Mouse (Mus musculus) MEL (cell line): ENCODE measurements at regions not wholly inside any gene's neighbourhood (a gene's known extent, or its start where the extent isn't known, plus 50 kb on each side); places are given as distances from the start of the nearest gene placed in this dataset.

Source experiments
- DNase-seq: peaks from one replicate; pipeline ENCODE4 v3.0.0; 2011; ENCODE audit warnings: low read depth, low spot score
- H3K27ac ChIP-seq: 2 replicates; pipeline ENCODE4 v1.5.1; 2012; ENCODE audit warnings: low read depth, mild to moderate bottlenecking, control low read depth, low read length, moderate library complexity; ENCODE audit not compliant: control insufficient read depth
- H3K27me3 ChIP-seq, 2 experiments: fragments of 150-350 bp in 1 of 2; sonication (generic) in 1 of 2; 2 replicates each; pipeline ENCODE4 v1.6.1; 2012; ENCODE audit warnings: low read length in 2 of 2, mild to moderate bottlenecking in 2 of 2, improper control_type of control experiment in 1 of 2, moderate library complexity in 1 of 2; ENCODE audit not compliant: insufficient read depth in 2 of 2, control insufficient read depth in 1 of 2
- H3K36me3 ChIP-seq, 2 experiments: 2 replicates each; pipeline ENCODE4 v1.6.1; 2012 to 2014; ENCODE audit warnings: low read length in 2 of 2, improper control_type of control experiment in 1 of 2, inconsistent platforms in 1 of 2, mild to moderate bottlenecking in 1 of 2; ENCODE audit not compliant: insufficient read depth in 2 of 2, control insufficient read depth in 1 of 2
- H3K4me1 ChIP-seq, 2 experiments: fragments of 150-350 bp in 1 of 2; sonication (generic) in 1 of 2; 2 replicates each; pipeline ENCODE4 v1.6.1; 2012; ENCODE audit warnings: low read length in 2 of 2, improper control_type of control experiment in 1 of 2, mild to moderate bottlenecking in 1 of 2; ENCODE audit not compliant: insufficient read depth in 2 of 2, control insufficient read depth in 1 of 2
- H3K4me3 ChIP-seq, 2 experiments: fragments of 150-350 bp in 1 of 2; sonication (generic) in 1 of 2; 2 replicates each; pipeline ENCODE4 v1.5.1; 2012; ENCODE audit warnings: low read depth in 2 of 2, low read length in 2 of 2, mild to moderate bottlenecking in 2 of 2, moderate library complexity in 2 of 2, control low read depth in 1 of 2, improper control_type of control experiment in 1 of 2; ENCODE audit not compliant: control insufficient read depth in 1 of 2, insufficient read depth in 1 of 2
- H3K79me2 ChIP-seq: 2 replicates; pipeline ENCODE4 v1.6.1; 2012; ENCODE audit warnings: mild to moderate bottlenecking, low read length, moderate library complexity; ENCODE audit not compliant: control insufficient read depth, poor library complexity, insufficient read depth
- H3K9ac ChIP-seq: 2 replicates; pipeline ENCODE4 v1.6.1; 2012; ENCODE audit warnings: low read depth, mild to moderate bottlenecking, control low read depth, low read length, moderate library complexity; ENCODE audit not compliant: control insufficient read depth, poor library complexity, severe bottlenecking
- H3K9me3 ChIP-seq: fragments of 150-350 bp; sonication (generic); replicated peaks from 2 replicates; pipeline ENCODE4 v1.6.1; 2012; ENCODE audit warnings: mild to moderate bottlenecking, low read length, improper control_type of control experiment, moderate library complexity; ENCODE audit not compliant: insufficient read depth
- CHD1 ChIP-seq: IDR thresholded peaks from 2 replicates; pipeline ENCODE4 v1.6.1; 2012; ENCODE audit warnings: low read depth, mild to moderate bottlenecking, inconsistent platforms, low read length, improper control_type of control experiment
- CHD2 ChIP-seq: IDR thresholded peaks from 2 replicates; pipeline ENCODE4 v1.6.1; 2011; ENCODE audit warnings: low read length, improper control_type of control experiment
- CTCF ChIP-seq, 3 experiments: IDR thresholded peaks in 2 of 3; conservative IDR thresholded peaks in 1 of 3; 2 replicates each; pipeline ENCODE4 v1.5.1; 2011 to 2012; ENCODE audit warnings: low read length in 3 of 3, low read depth in 2 of 3, mild to moderate bottlenecking in 2 of 3, improper control_type of control experiment in 1 of 3, inconsistent platforms in 1 of 3, mixed read lengths in 1 of 3, moderate library complexity in 1 of 3; ENCODE audit not compliant: control insufficient read depth in 1 of 3, insufficient read depth in 1 of 3, poor library complexity in 1 of 3, severe bottlenecking in 1 of 3
- E2F4 ChIP-seq: IDR thresholded peaks from 2 replicates; pipeline ENCODE4 v1.6.1; 2011; ENCODE audit warnings: low read depth, low read length, improper control_type of control experiment, borderline replicate concordance
- EP300 ChIP-seq, 2 experiments: IDR thresholded peaks; 2 replicates each; pipeline ENCODE4 v1.6.1; 2011; ENCODE audit warnings: improper control_type of control experiment in 2 of 2, low read length in 2 of 2, low read depth in 1 of 2, mild to moderate bottlenecking in 1 of 2
- ETS1 ChIP-seq: IDR thresholded peaks from 2 replicates; pipeline ENCODE4 v1.6.1; 2012; ENCODE audit warnings: low read depth, mild to moderate bottlenecking, inconsistent platforms, low read length, improper control_type of control experiment, moderate library complexity
- GABPA ChIP-seq: IDR thresholded peaks from 2 replicates; pipeline ENCODE4 v1.6.1; 2012; ENCODE audit warnings: low read depth, mild to moderate bottlenecking, inconsistent platforms, low read length, improper control_type of control experiment, moderate library complexity
- GATA1 ChIP-seq: IDR thresholded peaks from 2 replicates; pipeline ENCODE4 v1.6.1; 2011; ENCODE audit warnings: low read depth, low read length, improper control_type of control experiment
- JUND ChIP-seq: IDR thresholded peaks from 2 replicates; pipeline ENCODE4 v1.6.1; 2011; ENCODE audit warnings: low read depth, mild to moderate bottlenecking, improper control_type of control experiment, low read length
- MAX ChIP-seq: IDR thresholded peaks from 2 replicates; pipeline ENCODE4 v1.6.1; 2011; ENCODE audit warnings: low read length, improper control_type of control experiment
- MEF2A ChIP-seq: IDR thresholded peaks from 2 replicates; pipeline ENCODE4 v1.6.1; 2014; ENCODE audit warnings: low read depth, mild to moderate bottlenecking, inconsistent platforms, low read length, improper control_type of control experiment; ENCODE audit not compliant: poor library complexity, insufficient replicate concordance, severe bottlenecking; ENCODE audit errors: extremely low read depth
- MXI1 ChIP-seq: IDR thresholded peaks from 2 replicates; pipeline ENCODE4 v1.6.1; 2011; ENCODE audit warnings: mild to moderate bottlenecking, low read depth, low read length, improper control_type of control experiment
- MYB ChIP-seq: IDR thresholded peaks from 2 replicates; pipeline ENCODE4 v1.6.1; 2011; ENCODE audit warnings: mild to moderate bottlenecking, low read depth, low read length, improper control_type of control experiment
- NRF1 ChIP-seq: IDR thresholded peaks from 2 replicates; pipeline ENCODE4 v1.6.1; 2014; ENCODE audit warnings: low read depth, mild to moderate bottlenecking, inconsistent platforms, low read length, improper control_type of control experiment, moderate library complexity; ENCODE audit not compliant: poor library complexity, insufficient read depth, severe bottlenecking
- POLR2AphosphoS2 ChIP-seq: IDR thresholded peaks from 2 replicates; pipeline ENCODE4 v1.6.1; 2011; ENCODE audit warnings: low read length, improper control_type of control experiment
- POLR2AphosphoS5 ChIP-seq: IDR thresholded peaks from 2 replicates; pipeline ENCODE4 v1.6.1; 2012; ENCODE audit warnings: low read depth, borderline replicate concordance, mild to moderate bottlenecking, inconsistent platforms, low read length, moderate library complexity, mixed read lengths
- RCOR1 ChIP-seq: IDR thresholded peaks from 2 replicates; pipeline ENCODE4 v1.6.1; 2012; ENCODE audit warnings: low read depth, mild to moderate bottlenecking, inconsistent platforms, low read length, improper control_type of control experiment
- SIN3A ChIP-seq: IDR thresholded peaks from 2 replicates; pipeline ENCODE4 v1.6.1; 2012; ENCODE audit warnings: low read length, improper control_type of control experiment, inconsistent platforms
- TCF12 ChIP-seq: IDR thresholded peaks from 2 replicates; pipeline ENCODE4 v1.6.1; 2014; ENCODE audit warnings: low read depth, mild to moderate bottlenecking, inconsistent platforms, low read length, improper control_type of control experiment, moderate library complexity
- USF1 ChIP-seq: IDR thresholded peaks from 2 replicates; pipeline ENCODE4 v1.6.1; 2014; ENCODE audit warnings: low read depth, mild to moderate bottlenecking, inconsistent platforms, low read length, improper control_type of control experiment, moderate library complexity
- ZC3H11A ChIP-seq: IDR thresholded peaks from 2 replicates; pipeline ENCODE4 v1.6.1; 2012; ENCODE audit warnings: low read depth, mild to moderate bottlenecking, inconsistent platforms, low read length, improper control_type of control experiment

GRCm38 (mm10) chr3:137226151-137226550, 114.7 kb upstream of the Emcn start:
- H3K4me3 ChIP-seq, result no peak overlapping the region
- H3K79me2 ChIP-seq, result no peaks in the 10 kb centered on the region
- no peaks in the 10 kb centered on the region for H3K36me3 ChIP-seq
- DNase-seq, result no peak
- H3K27me3 ChIP-seq, result no peaks in the 10 kb centered on the region
- no peak overlapping the region for H3K9ac ChIP-seq
- H3K9me3 ChIP-seq, result no peaks in the 10 kb centered on the region
- no peak for TF ChIP-seq E2F4
- no peak for TF ChIP-seq EP300 (IDR thresholded peaks at IDR 0.05; ENCODE audit: low read depth in 1 of 2, low read length in 2 of 2)
- no peak for TF ChIP-seq RCOR1
- TF ChIP-seq MAX, result no peak
- no peak for TF ChIP-seq MXI1
- TF ChIP-seq TCF12, result no peak
- no peak for TF ChIP-seq MYB
- no peak for TF ChIP-seq USF1
- no peak for TF ChIP-seq JUND
- TF ChIP-seq ETS1, result no peak
- no peak for TF ChIP-seq CHD1
- TF ChIP-seq MEF2A, result no peak
- TF ChIP-seq GABPA, result no peak
- no peak for TF ChIP-seq CHD2
- no peak for TF ChIP-seq POLR2AphosphoS5
- TF ChIP-seq POLR2AphosphoS2, result no peak
- no peak for TF ChIP-seq ZC3H11A
- no peak for TF ChIP-seq SIN3A
- TF ChIP-seq NRF1, result no peak
- no peaks in the 10 kb centered on the region for H3K4me1 ChIP-seq
- H3K27ac ChIP-seq, result no peak overlapping the region

GRCm38 (mm10) chr3:137227122-137227838, 113.6 kb upstream of the Emcn start:
- Histone ChIP-seq H3K27me3 (no peaks in the 10 kb centered on the region), H3K9ac (no peak overlapping the region), H3K27ac (no peak overlapping the region), H3K79me2 (no peaks in the 10 kb centered on the region), H3K4me3 (no peak overlapping the region), H3K36me3 (no peaks in the 10 kb centered on the region), H3K9me3 (no peaks in the 10 kb centered on the region), H3K4me1 (no peaks in the 10 kb centered on the region)
- DNase-seq, result no peak
- TF ChIP-seq SIN3A (no peak), MXI1 (no peak), GATA1 (no peak), E2F4 (no peak), CTCF (IDR thresholded peaks at IDR 0.05 in 2 of 3, conservative IDR thresholded peaks at IDR 0.05 in 1 of 3; ENCODE audit: control insufficient read depth in 1 of 3, insufficient read depth in 1 of 3, low read depth in 2 of 3, low read length in 3 of 3, poor library complexity in 1 of 3, severe bottlenecking in 1 of 3) (no peak), CHD2 (no peak)
